Mouse (Mus musculus) embryo, embryonic 11.5 days (tissue): Measurements from ENCODE around the gene Asah2.

Source experiments
- DNase-seq: peaks from one replicate; pipeline ENCODE4 v3.0.0-alpha.2; 2012; ENCODE audit warnings: low read depth, low spot score

Gene Asah2

DNA sequence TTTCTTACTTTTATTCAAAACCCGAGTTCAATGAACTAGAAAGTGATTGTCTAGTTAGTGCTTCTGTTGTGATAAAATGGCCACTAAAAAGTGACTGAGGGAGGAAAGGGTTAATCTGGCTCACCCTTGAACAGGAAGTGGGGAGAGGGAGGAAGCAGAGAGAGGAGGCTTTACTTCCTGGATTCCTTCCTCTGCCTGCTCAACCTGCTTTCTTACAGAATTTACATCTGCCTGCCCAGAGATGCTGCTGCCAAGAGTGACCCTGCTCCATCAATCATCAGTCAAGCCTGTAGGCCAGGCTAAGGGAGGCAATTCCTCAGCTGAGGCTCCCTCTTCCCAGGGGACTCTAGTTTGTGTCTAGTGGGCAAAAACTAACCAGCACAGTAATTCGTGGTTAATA lies 132.1 kb downstream of the Asah2 start:
- DNase-seq: no peak

DNA sequence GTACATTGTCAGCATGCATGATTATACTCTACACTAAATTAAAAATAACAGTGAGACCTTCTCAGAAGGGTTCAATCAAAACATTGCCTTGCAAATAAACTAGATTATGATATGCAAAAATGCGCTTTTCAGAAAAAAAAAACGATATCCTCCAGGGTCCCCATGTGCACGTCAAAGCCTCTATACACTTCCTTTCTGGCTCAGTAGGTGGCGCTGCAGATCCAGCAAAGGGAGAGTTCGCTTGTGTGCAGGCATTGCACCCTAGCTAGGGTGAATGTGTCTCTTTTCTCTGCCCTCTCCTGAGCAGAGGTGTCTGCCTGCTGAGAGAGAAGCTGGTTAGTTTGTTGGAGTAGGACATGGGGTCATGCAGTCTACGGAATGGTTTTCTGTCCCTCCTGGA lies 136.0 kb downstream of the Asah2 start:
- peak; percentile 72 for DNase-seq

DNA sequence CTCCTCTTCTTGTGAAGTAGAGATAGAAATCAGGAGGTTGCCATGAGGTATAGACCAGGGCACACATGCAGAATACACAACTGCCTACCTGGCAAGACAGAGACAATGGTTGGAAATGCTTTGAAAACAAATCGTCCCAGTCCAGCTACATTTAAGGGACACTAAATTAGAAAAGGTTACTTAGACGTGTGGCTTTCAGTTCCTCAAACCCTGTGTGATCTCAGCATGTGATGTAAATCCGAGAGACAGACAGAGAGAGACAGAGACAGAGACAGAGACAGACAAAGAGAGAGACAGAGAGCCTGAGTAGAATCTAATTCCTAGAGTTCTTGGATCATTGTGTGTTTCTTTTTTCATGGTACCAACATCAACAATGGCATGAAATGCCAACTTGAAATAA lies 136.6 kb downstream of the Asah2 start:
- no peak for DNase-seq

DNA sequence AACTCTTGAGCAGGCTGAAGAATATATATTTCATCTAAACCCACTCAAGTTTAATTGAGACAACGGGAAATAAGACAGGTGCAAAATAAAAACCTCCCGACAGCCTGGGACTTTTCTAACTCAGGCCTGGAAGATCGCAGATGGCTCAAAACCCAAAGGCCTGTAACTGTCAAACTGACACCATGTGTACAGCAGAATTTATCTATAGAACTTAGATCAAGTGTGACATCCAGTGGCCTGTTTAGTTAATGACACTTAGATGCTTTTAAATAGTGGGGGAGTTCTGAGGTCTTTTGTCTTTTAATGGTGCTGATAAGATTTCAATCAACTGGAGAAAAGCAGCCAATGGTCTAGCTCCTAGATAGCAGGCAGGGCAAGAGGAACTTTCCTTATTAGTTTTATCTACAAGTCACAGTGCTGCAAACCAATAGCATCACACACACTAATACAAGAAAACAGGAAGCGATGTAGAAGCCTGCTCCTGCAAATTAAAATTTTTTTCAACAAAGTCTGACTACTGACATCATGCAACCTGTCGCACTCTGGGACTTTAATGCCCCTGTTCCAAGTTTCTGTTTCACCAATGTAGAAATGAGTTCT lies 140.0 kb downstream of the Asah2 start:
- DNase-seq: no peak

DNA sequence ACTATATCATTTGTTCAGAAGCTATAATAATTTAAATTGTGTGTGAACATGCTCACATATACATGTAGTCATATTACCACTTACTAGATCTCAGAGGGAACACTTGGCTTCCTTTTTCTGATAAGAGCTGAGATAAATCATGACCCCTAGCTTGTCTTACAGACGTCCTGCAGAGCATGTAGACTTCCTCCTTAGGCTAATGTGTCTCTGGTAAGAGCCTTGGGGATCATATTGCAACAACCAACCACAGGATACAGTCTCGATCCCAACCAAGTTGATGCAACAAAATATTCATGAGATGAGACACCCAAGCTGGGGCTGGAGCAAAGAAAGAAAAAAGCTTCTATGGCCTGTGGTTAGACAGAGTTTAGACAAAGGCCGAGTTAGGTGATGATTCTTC lies 144.9 kb downstream of the Asah2 start:
- DNase-seq: no peak

DNA sequence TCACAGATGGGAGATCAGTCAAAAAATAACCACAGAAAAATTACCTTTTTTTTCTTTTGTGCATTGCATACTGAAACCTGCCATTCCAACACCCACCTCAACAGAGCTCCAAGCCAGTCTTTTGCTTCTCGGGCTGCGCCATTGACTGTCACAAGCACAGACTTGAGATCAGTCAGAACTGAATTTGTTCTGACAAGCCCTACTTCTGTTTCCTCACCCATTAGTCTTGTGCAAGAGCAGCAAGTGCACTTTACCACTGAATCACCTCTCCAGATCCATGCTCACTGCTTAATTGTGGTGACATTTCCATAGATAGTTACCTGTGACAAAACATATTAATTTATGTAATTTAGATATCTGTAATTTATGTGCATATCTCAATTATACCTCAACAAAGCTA lies 147.6 kb downstream of the Asah2 start:
- DNase-seq: no peak

DNA sequence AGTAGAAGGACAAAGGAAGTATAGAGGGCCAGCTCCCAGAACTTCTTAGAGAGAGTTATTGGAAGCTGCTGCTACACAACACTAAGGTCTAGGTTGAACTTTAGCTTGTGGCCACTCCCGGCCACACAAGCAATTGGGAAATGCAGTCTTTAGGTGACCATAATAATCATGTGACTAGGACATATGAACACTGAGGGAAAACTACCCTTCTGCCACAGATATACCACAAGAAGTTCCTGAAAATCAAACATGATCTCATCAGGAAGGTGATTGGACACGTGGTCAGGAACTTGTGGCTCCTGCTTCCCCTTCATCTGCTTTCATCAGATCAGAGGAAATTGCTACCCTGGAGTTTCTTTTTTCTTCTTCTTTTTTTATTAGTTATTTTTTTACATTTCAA lies 151.7 kb downstream of the Asah2 start:
- DNase-seq: no peak

DNA sequence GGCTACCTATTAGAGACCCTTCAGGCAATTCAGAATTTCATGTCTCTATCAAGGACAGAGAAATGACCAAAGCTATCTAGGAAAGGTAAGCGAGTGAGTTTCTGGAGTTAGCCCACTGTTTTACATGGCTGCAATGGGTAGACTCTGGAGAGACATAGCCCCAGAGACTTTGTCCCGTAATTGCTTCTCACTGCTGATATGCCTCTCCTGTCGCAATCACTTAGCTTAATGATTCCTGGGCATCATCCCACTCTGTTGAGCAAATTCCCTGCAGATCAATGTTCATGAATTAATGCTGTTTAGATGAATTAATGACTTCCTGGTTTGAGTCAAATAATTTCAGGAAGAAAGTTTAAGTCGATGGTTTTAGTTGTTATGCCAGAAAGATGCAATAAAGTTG lies 153.3 kb downstream of the Asah2 start:
- DNase-seq: no peak

DNA sequence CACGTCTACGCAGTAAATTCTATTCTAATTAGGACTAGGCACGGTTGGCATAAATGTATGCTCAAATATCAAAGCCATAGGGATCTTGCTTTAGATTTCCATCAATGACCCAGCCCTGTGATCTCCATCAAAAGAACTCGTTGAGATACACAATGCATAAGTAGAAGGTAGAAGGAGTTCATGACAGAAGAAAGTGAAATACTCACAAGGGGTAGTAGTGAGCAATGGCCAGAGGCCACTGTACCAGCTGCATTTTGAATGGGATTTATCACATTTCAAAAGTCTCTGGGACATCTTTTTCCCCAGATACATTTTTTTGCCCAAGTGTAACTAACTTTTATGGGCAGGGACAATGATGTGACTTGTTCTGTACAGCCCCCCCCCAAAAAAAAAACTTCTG lies 153.7 kb downstream of the Asah2 start:
- DNase-seq: no peak

DNA sequence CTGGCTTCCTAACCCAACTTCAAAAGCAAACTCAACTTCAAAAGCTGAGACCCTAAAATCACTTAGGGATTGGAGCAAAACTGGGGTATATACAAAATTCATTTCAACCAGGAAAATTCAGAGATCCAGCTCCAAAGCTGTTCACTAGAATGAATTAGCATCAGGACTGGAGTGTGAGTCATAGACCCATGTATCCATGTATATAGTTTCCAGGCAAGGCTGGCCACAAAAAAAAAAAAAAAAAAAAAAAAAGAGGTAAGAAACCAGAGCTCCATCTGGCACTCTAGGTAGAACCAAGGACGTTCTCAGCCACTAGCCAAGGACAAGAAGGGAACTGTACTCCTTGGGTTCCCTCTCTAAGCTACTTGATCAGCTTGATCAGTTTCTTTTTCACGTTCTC lies 154.2 kb downstream of the Asah2 start:
- DNase-seq: no peak

DNA sequence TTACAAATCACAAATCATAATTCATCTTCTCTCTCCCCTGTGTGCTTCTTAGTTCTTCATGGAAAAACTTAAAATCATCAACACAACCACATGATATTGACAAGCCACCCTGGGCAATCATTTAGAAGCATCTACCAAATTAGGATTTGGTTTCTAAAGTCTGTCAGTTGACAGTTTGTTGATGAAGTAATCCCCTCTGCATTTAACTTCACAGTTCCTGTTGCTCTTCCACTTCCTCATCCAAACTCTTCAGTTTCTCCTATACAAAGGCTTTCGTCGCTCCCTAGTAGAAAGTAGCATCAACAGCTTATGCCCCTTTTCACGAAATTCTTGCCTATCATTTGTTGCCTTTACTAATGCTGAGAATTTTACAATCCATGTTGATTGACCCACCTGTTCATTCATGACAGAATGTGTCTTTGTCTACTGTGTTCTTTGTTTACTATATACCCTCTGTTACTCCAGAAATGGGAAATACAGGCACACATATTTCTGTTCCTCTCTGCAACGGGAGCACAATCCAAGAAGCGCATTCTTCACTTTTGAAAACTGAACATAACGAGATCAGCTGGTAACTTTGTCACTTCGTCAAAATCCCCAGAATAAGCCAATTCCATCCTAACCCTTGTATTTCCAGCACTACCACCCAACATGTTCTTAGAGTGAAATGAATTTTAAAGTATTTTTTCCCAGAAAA lies 157.1 kb downstream of the Asah2 start:
- no peak for DNase-seq
